Mouse (Mus musculus) spleen, embryonic (tissue): ENCODE results near the gene Kctd18.

Source experiments
- CTCF ChIA-PET: fragments of 350-600 bp; sonication (Branson Sonifier 250); formaldehyde crosslinking; loops from one replicate; lab custom pipeline; 2022; lab: Charles Lee

Gene Kctd18

DNA sequence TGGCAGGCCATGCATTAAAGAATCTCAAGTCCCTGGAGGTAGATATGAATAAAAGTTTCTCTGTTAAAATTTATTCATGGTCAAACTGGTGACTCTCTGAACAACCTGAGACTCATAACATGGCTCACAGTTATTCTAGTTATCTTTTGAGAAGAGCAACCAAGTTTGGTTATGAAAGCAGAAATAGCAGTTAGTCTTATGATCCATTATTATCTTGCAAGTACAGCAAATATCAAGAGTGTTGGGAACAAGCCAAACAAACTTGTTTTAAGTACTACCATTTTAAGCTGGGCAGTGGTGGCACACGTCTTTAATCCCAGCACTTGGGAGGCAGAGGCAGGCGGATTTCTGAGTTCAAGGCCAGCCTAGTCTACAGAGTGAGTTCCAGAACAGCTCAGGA is 27.5 kb downstream of the Kctd18 start:
- CTCF ChIA-PET = interaction anchor here (1.2 kb wide), 1 partner anchor 32 kb away, joined by 4 read pairs; no protein-coding TSS in a partner anchor

- CTCF ChIA-PET = interaction anchor here (0.7 kb wide), 1 partner anchor 18 kb away, joined by 3 read pairs; no protein-coding TSS in a partner anchor
Observed at GRCm38 (mm10) chr1:57989052-57989600, 29.6 kb downstream of the Kctd18 start.

- CTCF ChIA-PET = no interaction called here
Observed at GRCm38 (mm10) chr1:57976860-57977259, 41.9 kb downstream of the Kctd18 start.

DNA sequence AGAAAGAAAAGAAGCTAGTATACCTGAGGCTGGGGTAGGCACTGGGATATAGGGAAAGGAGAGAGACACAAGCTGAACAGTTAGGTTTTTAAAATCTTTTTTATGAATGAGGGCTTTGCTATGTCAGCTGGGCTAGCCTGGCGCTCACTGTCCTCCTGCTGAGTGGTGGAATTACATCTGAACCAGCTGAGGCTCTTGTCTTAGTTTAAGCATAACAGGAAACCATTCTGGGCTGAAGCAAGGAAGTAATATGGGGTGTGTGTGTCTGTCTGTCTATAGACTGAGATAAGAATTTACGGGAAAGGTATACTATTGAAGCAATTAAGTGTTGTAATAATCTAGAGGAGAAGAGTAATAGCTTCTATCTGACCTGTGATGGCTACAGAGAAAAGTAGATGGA is 47.2 kb downstream of the Kctd18 start:
- CTCF ChIA-PET = interaction anchor here (0.7 kb wide), 1 partner anchor 23 kb away, joined by 3 read pairs; no protein-coding TSS in a partner anchor

DNA sequence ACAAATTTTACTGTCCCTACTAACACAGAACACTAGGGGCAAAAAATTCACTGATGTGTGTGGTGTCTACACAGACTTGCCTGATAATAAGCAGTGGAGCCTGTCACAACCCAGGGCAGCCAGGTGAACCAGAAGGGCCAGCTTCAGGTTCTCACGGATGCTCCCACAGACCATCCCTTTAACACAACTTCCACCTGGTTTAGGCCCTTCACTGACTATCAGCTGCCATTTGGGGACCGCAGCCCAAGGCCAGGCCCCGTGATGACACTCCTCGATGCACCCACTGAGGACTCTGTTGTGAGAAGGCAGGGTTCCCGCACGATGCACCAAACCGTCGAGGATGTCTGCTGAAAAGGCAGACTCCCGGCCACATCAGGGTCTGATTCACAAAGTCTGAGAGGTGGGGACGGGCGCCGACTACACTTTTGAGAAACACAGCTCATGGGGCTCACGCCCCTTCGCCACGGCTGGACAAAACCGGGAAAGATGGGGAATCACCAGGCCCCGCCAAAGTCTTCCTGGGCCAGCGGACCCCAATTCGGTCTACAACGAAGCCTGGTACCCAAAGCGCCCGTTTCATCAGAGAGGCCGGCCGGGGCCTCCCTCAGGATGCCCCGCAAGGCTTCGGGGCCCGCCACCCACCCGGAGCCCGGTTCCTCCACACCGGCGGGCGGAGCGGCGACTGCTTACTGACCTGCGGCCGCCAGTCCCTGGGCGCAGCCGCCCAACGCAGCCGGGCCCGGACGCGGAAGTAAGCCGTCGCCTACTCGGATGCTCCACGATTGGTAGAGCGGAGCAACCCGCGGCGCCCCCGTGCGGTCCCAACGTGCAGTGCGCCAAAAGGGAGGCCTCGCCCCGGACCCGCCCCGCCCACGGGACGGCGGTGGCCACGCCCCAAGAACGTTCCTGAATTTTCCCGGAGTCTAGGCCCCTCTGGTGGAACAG is 49.2 kb downstream of the Kctd18 start:
- CTCF ChIA-PET = interaction anchor here (0.6 kb wide), 1 partner anchor 1418 kb away, joined by 3 read pairs; no protein-coding TSS in a partner anchor

- CTCF ChIA-PET = no interaction called here
Observed at GRCm38 (mm10) chr1:57955774-57956173, 63.0 kb downstream of the Kctd18 start.

DNA sequence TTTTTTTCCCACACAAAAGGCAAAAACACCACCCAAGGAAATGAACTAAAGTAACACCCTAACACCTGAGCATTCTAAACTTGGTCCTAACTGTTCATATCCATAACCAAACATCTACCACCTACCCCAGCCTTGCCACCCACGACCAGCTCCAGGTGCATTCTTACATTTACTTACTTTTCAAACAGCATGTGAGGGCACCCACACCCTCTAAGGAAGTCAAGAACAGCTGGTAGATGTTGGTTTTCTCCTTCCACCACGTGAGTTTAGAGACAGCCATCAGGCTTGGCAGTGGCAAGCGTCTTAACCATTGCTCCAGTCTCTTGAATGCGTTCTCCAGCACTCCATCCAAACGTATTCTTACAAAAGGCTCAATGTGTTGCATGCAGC is 64.4 kb downstream of the Kctd18 start:
- CTCF ChIA-PET = no interaction called here

- CTCF ChIA-PET = interaction anchor here (0.6 kb wide), 1 partner anchor 1857 kb away, joined by 7 read pairs; no protein-coding TSS in a partner anchor
Observed at GRCm38 (mm10) chr1:57953586-57954375, 65.0 kb downstream of the Kctd18 start.

DNA sequence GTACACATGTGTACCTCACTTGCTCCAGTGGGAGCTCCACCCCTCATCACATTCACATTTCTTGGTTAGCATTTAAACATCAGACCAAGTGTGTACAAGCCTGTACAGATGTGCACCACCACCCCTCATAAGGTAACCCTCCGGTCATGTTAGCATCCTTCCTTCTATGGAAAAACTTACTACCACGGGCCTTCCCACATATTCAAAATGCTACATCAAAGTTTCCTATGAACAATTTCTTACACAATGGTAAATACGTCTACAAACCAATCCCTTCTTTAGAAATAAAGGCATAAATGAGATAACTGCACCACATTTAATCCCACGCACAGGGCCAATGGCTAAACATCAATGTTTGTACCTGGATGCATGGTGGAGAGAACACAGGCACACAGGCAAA is 66.2 kb downstream of the Kctd18 start:
- CTCF ChIA-PET = no interaction called here

DNA sequence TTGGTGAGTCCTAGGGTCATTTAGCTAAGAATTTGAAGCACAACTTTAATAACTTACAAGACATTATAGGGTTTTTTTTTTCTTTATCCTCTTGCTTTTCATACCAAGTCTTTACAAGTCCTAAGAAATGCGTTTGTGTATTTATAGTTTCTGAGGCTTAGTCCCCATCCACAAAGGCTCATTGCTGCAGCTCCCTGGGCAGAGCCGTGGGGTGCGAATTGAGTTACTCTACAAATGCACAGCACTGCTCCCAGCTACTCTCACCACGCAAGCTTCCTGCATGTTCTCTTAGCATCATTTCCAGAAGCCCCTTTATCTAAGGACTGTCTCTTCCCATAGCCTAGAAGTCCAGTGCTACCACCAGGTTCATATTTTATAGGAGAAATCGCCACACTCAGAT is 69.0 kb downstream of the Kctd18 start:
- CTCF ChIA-PET = interaction anchor here (0.6 kb wide), 1 partner anchor 758 kb away, joined by 3 read pairs; no protein-coding TSS in a partner anchor

DNA sequence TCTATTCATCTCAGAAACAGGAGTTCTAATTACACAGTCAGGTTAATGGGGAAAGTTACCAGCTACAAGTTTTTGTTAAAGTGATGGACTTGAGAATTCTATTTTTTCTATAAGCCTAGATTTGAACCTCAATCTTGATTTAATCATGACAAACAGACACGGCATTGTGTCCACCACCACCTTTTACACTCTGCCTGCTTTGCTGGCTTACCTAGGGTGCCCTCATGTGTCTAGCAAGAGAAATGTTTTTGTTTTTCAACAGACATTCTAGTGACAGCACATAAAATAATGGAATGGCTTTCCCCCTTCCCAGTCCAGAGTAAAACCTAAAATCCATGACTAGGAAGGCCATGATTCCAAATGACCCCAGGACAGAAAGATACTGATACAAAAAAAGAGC is 69.6 kb downstream of the Kctd18 start:
- CTCF ChIA-PET = interaction anchor here (0.6 kb wide), 1 partner anchor 22 kb away, joined by 3 read pairs; no protein-coding TSS in a partner anchor

DNA sequence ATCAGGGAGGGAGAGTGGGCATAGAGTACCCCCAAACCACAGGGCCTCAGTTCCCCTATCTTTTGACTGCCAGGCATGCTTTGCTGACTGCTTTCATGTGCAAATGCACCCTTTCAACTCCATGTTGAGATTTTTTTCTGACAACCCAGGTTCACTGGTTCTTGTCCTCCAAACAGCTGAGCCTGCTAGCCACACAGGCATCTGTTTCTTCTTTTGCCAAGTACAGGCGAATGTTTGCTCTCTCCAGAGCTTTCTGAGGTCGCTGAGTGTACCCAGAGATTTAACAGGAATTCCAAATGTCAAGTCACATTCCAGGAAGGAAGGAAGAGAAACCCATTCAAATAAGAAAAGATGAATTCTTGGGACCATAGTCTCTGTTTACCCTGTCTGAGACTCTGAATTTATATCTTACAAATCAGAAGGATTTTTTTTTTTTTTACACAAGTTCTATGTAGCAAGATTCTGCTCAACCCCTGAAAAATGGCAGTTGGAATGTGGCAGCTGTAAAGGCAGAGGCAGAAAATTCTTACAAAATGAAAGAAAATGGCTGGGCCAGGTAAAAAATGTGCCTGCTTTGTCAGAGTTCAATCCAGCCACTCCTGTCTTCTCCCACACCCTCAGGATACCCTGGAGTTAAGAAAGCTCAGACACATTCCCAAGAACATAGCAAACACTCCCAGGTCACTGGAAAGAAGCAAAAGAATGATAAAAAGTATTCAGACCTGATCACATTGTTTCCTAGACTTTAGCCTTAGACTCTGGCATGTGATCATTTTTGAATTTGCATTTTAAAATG is 71.0 kb downstream of the Kctd18 start:
- CTCF ChIA-PET = no interaction called here

DNA sequence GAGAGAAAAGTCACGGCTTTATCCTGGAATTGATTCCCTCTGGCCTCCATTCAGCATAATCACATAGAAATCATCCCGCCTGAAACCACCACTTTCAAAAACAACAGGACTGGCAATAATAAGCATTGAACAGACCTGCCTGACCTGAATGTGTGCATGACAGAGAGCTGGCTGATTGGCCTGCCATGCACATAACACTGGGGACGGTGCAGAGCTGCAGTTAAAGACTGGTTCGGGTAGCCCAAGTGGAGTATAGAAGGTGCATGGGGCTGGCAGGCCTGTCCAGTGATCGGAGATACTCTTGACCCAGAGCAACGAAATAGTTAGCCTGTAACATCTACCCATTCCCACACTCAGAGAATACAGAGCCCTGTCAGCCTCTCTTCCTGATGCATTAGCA is 76.5 kb downstream of the Kctd18 start:
- CTCF ChIA-PET = no interaction called here

DNA sequence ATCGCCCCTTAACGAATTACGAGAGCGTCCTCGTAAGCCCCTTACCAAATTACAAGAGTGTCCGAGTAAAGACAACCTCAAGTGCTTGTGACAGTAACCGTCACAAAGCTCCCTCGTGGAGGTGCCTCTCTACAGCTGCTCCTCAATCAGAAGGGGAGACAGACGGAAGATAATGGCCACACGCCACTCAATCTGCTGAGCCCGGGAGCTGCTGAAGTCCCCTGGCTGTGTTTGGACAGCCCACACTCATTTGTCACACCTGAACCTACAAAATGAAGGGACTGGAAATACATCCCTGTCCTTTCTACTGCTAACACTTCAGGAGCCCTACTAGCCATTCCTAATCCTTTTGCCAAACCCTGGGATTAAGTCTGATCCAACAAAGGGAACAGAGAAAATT is 77.0 kb downstream of the Kctd18 start:
- CTCF ChIA-PET = no interaction called here

DNA sequence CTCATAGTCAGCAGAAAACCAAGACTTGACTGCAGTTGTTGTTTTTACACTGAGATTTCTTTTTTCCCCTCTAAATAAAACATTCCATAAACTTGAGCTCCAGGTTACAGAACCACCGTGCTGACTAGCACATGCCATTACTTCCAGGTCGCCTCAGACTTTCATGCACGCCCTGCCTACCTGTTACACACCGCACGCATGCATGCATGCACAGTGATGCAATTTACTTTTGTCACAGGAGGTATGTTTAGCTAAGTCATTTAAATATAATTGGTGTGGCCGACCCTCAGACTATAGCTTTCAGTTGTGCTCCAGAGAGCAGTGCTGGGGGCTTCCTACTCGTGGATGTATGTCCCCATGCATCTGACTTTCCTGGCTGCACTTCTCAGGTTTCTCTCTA is 77.7 kb downstream of the Kctd18 start:
- CTCF ChIA-PET = no interaction called here

GRCm38 (mm10) chr1:57940691-57941090 is 78.1 kb downstream of the Kctd18 start:
- CTCF ChIA-PET = no interaction called here

- CTCF ChIA-PET = no interaction called here
Observed at GRCm38 (mm10) chr1:57934287-57934686, 84.5 kb downstream of the Kctd18 start.

- CTCF ChIA-PET = no interaction called here
Observed at GRCm38 (mm10) chr1:57918567-57918966, 100.2 kb downstream of the Kctd18 start.

DNA sequence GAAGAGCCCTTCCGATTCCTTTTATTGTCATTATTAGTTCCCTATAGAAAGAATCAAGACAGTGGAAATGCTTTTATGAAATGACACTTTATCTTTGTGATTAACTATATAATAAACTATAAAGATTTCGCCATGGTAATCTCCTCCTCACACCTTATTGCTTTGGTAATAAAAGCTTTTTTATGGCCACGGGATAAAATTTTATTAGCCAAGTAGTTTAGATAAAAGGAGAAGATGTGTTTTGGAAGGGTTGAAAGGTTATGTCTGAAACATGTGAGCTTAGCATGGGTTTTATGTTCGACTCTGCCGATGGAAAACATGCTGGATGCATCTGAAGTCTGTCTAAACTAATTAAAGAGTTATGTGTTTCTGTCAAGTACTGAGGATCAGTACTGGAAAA is 101.4 kb downstream of the Kctd18 start:
- CTCF ChIA-PET = interaction anchor here (0.5 kb wide), 1 partner anchor 884 kb away, joined by 3 read pairs; no protein-coding TSS in a partner anchor

GRCm38 (mm10) chr1:57911561-57911960 is 107.2 kb downstream of the Kctd18 start:
- CTCF ChIA-PET = no interaction called here

DNA sequence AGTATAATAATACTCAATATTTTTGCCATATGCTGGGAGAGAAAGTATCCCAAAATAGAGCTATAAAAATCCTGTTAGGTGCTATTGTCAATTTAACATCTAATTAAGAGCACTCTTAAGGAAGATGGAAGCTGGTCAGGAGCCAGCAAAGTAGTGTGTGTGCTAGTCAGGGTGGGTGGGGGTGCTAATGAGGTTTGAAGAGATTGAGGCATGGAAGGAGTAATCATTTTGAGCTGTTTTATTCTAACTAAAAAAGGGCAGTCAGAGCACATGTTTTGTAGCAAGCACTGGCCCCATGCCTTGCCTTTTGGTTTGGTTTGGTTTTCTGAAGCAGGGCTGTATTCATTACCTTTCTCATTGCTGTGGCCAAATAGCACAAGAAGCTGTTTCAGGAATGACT is 112.4 kb downstream of the Kctd18 start:
- CTCF ChIA-PET = interaction anchor here (0.6 kb wide), 1 partner anchor 27 kb away, joined by 4 read pairs; no protein-coding TSS in a partner anchor
